Mouse (Mus musculus): ENCODE measurements around the gene Pgf.
A peak's percentile ranks its signal among the peaks of the same experiment; 100 is the strongest.

Pgf gene

GRCm38 (mm10) chr12:85192461-85193108 is 15.0 kb upstream of the Pgf start:
- no peak for DNase-seq (ENCODE audit: low spot score in 2 of 2)

- no peak for DNase-seq (ENCODE audit: low spot score in 2 of 2)
These were observed 12.7 kb upstream of the Pgf start for GRCm38 (mm10) chr12:85190290-85190689.

GRCm38 (mm10) chr12:85186361-85186760 is 8.8 kb upstream of the Pgf start:
- DNase-seq (ENCODE audit: low spot score in 2 of 2) = no peak

- no peak for DNase-seq (ENCODE audit: low spot score in 2 of 2)
These were observed 8.2 kb upstream of the Pgf start for GRCm38 (mm10) chr12:85185810-85186209.

- DNase-seq (ENCODE audit: low spot score in 2 of 2) = no peak
These were observed 6.5 kb upstream of the Pgf start for GRCm38 (mm10) chr12:85184118-85184517.

GRCm38 (mm10) chr12:85182898-85183297 is 5.3 kb upstream of the Pgf start:
- DNase-seq (ENCODE audit: low spot score in 2 of 2) = no peak

- DNase-seq (ENCODE audit: low spot score in 2 of 2) = no peak
These were observed 4.7 kb upstream of the Pgf start for GRCm38 (mm10) chr12:85182345-85182643.

- no peak for DNase-seq (ENCODE audit: low spot score in 2 of 2)
These were observed 4.1 kb upstream of the Pgf start for GRCm38 (mm10) chr12:85181475-85182344.

- no peak for DNase-seq (ENCODE audit: low spot score in 2 of 2)
These were observed 704 bp upstream of the Pgf start for GRCm38 (mm10) chr12:85178294-85178693.

GRCm38 (mm10) chr12:85176846-85177523 is 605 bp downstream of the Pgf start:
- DNase-seq (ENCODE audit: low spot score in 2 of 2) = peak in 1 of 2 experiments; percentile 20

- no peak for DNase-seq (ENCODE audit: low spot score in 2 of 2)
These were observed 1.4 kb downstream of the Pgf start for GRCm38 (mm10) chr12:85175926-85176845.

GRCm38 (mm10) chr12:85175087-85175675 is 2.4 kb downstream of the Pgf start:
- DNase-seq (ENCODE audit: low spot score in 2 of 2) = no peak

GRCm38 (mm10) chr12:85174016-85174415 is 3.6 kb downstream of the Pgf start:
- no peak for DNase-seq (ENCODE audit: low spot score in 2 of 2)

- DNase-seq (ENCODE audit: low spot score in 2 of 2) = no peak
These were observed 6.7 kb downstream of the Pgf start for GRCm38 (mm10) chr12:85170948-85171307.

GRCm38 (mm10) chr12:85170284-85170947 is 7.2 kb downstream of the Pgf start:
- no peak for DNase-seq (ENCODE audit: low spot score in 2 of 2)

GRCm38 (mm10) chr12:85169877-85170276 is 7.7 kb downstream of the Pgf start:
- DNase-seq (ENCODE audit: low spot score in 2 of 2) = no peak

GRCm38 (mm10) chr12:85169117-85169858 is 8.3 kb downstream of the Pgf start:
- peak; percentile 63 to 79 for DNase-seq (ENCODE audit: low spot score in 2 of 2)

- no peak for DNase-seq (ENCODE audit: low spot score in 2 of 2)
These were observed 11.0 kb downstream of the Pgf start for GRCm38 (mm10) chr12:85166631-85167030.

GRCm38 (mm10) chr12:85164996-85165395 is 12.6 kb downstream of the Pgf start:
- DNase-seq (ENCODE audit: low spot score in 2 of 2) = no peak

- DNase-seq (ENCODE audit: low spot score in 2 of 2) = no peak
These were observed 18.0 kb downstream of the Pgf start for GRCm38 (mm10) chr12:85159592-85159991.

Measured in spleen, postnatal 14 days (tissue).